Mouse (Mus musculus): ENCODE results near the gene Fgf23. TPM values are rescaled to one million over a fixed set of nuclear protein-coding genes. Genes with fewer than 3 reads are reported as not detected.

Gene Fgf23
- not detected in 2 replicates for polyA plus RNA-seq (2015; fragmentation: Nextera tagmentation; extraction: Ambion mirVana)

DNA sequence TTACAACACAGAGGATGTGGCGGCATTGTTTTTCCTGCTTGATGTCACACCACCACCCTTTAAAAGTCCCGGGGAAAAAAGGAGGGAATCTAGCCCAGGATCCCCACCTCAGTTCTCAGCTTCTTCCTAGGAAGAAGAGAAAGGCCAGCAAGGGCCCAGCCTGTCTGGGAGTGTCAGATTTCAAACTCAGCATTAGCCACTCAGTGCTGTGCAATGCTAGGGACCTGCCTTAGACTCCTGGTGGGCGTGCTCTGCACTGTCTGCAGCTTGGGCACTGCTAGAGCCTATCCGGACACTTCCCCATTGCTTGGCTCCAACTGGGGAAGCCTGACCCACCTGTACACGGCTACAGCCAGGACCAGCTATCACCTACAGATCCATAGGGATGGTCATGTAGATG, at the start of gene Fgf23:
TSS of gene Fgf23 (plus strand) at position 86 of the 400 bp plus-strand sequence.
- no peak within 1 kb of the TSS for H3K4me3 ChIP-seq (replicated peaks)
- peak; percentile 95 for ATAC-seq (replicated peaks; ENCODE audit: low FRiP score)
- H3K27me3 ChIP-seq = peaks cover 4% of the 10 kb centered on the region; the same call in 1 of the 2 replicates
- H3K9ac ChIP-seq = no peak within 1 kb of the TSS
- no peaks in the 10 kb centered on the region for H3K9me3 ChIP-seq (replicated peaks)
- H3K27ac ChIP-seq = no peak within 1 kb of the TSS
- H3K4me1 ChIP-seq = no peaks in the 10 kb centered on the region
- peak within 1 kb of the TSS; percentile 29 for H3K4me2 ChIP-seq
- H3K36me3 ChIP-seq = no peaks in the 10 kb centered on the region
- 11% methylated on average over 5 of the region's 5 CpGs for WGBS

DNA sequence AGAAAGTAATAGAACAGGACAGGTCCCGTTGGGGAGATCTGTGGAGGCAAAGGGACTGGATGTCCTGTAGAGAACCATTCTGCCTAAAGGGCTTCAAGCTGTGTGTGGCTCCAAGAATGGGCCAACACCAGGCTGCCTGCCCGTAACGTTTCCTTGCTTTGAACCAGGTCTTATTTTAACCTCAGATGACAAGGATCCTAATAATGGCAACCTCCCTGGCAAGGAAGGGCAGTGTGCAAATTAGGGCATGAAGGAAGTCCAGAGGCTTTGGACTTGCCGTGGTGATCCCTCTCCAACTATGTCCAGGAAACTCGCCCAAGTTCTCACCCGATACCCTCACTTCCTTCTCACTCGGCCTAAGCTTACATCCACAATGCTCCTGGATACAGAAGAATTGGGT, 47.9 kb upstream of the Fgf23 start:
- no peak overlapping the region for H3K27ac ChIP-seq
- no peaks in the 10 kb centered on the region for H3K9me3 ChIP-seq (replicated peaks)
- H3K9ac ChIP-seq = no peak overlapping the region
- H3K4me1 ChIP-seq = peaks cover 6% of the 10 kb centered on the region; the same call in 1 of the 2 replicates
- H3K27me3 ChIP-seq = peaks cover 45% of the 10 kb centered on the region
- H3K36me3 ChIP-seq = no peaks in the 10 kb centered on the region
- 74% methylated on average over 7 of the region's 7 CpGs for WGBS
- no peak overlapping the region for H3K4me2 ChIP-seq
- H3K4me3 ChIP-seq (replicated peaks) = no peak overlapping the region
- no peak for ATAC-seq (replicated peaks; ENCODE audit: low FRiP score)

DNA sequence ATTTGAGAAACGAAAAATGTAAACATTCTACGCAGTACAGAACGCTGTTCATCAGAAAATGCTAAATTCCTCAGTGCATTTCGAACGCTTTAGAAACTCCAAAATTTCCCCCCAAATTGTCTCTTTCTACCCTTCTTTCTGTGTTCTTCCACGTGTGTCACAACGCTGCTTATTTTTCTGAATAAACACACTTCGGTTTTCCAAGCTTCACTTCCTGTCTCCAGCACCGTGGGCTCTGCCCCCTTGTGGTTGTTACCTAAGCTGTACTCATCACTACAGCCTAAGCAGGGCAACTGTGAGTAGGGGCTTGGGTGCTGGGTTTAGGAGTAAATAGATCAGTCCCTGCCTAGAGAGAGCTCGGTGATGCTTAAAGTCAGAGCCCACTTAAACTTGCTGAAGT, 37.9 kb upstream of the Fgf23 start:
- ATAC-seq (replicated peaks; ENCODE audit: low FRiP score) = no peak
- H3K9ac ChIP-seq = no peak overlapping the region

DNA sequence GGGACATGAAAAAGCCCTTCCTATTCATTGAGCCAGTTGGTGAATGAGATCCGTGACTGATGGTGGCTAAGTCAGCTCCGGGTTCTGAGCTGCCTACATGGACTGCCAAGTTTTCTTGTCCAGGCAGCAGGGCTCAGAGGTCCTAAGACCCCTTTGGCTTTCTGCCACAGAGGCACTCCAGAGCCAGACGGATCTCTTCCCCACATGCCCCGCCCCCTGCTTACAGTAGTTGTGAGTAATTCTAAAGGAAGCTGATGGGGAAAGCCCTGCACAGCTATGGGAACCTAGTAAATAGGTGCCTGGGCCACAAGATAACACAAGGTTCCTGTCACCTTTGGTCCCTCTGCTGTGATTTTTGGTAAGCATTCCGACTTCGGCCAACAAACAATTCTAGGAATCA, 27.8 kb upstream of the Fgf23 start:
- 49% methylated on average over 6 of the region's 6 CpGs for WGBS
- H3K4me1 ChIP-seq = peaks cover 2% of the 10 kb centered on the region; the same call in 1 of the 2 replicates

More for the DNA sequence above, 37.9 kb upstream of the Fgf23 start:
- Histone ChIP-seq H3K36me3 (no peaks in the 10 kb centered on the region), H3K27ac (no peak overlapping the region), H3K9me3 (replicated peaks) (no peaks in the 10 kb centered on the region), H3K4me1 (0 out of 2 replicates have a peak, but pooled peaks cover 12% of the 10 kb centered on the region), H3K4me3 (replicated peaks) (peak overlapping the region; percentile 26; the same call in 1 of the 2 replicates), H3K27me3 (no peaks in the 10 kb centered on the region), H3K4me2 (peak overlapping the region; percentile 49)
- 38% methylated on average over 10 of the region's 10 CpGs for WGBS

DNA sequence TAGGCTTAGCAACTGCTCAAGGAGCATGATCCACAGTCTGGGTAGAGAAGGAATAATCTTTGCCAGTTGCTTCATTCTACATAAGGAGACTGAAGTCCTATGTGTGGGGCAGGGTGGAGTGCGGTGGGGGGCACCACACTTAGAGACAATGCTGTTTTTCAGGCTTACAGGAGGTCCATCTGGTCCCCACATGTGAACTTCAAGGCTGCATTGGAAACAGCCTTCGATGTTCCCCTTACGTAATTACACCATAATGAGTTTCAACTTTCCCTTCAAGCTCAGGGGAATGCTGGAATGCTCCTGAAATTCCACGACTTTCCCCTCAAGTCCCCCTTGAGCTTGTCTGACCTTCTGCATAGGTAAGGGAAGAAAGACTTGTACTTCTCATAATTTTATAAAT, 21.9 kb upstream of the Fgf23 start:
- Histone ChIP-seq H3K36me3 (no peaks in the 10 kb centered on the region), H3K27me3 (no peaks in the 10 kb centered on the region)
- ATAC-seq (replicated peaks; ENCODE audit: low FRiP score) = no peak

More for the DNA sequence above, 27.8 kb upstream of the Fgf23 start:
- H3K4me3 ChIP-seq (replicated peaks) = no peak overlapping the region
- H3K9me3 ChIP-seq (replicated peaks) = no peaks in the 10 kb centered on the region
- no peak overlapping the region for H3K4me2 ChIP-seq
- H3K9ac ChIP-seq = no peak overlapping the region
- no peak for ATAC-seq (replicated peaks; ENCODE audit: low FRiP score)
- no peaks in the 10 kb centered on the region for H3K36me3 ChIP-seq
- no peak overlapping the region for H3K27ac ChIP-seq
- H3K27me3 ChIP-seq = no peaks in the 10 kb centered on the region

DNA sequence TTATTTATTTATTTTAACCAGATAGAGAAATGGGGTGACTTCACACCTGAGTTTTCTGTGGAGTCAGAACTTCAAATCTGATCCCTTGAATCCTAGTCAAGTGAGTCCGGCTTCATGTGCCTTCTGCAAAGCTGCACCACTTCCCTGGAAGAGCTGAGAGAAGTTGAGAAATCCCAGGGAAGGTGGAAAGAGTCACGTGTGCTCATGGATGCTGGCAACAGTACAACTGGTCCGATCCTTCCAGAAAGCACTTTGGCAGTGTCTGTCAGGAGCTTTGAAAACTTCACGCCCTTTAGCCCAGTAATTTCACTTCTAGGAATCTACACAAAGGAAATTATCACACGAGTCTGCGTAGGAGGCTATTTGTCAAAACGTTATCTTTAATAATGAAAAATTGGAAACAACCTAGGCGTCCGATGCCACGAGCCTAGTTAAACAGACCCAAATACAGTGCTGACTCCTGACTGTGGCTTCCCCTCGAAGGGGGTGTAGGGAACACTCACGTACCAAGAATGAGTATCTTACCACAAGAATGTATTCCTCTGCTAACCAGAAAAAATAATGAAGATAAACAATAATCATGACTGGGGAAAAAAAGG, 15.6 kb upstream of the Fgf23 start:
- WGBS = 76% methylated on average over 12 of the region's 12 CpGs
- H3K4me3 ChIP-seq (replicated peaks) = no peak overlapping the region
- no peak overlapping the region for H3K27ac ChIP-seq
- H3K9ac ChIP-seq = no peak overlapping the region
- H3K4me1 ChIP-seq = no peaks in the 10 kb centered on the region
- no peak for ATAC-seq (replicated peaks; ENCODE audit: low FRiP score)
- H3K4me2 ChIP-seq = no peak overlapping the region
- H3K9me3 ChIP-seq (replicated peaks) = no peaks in the 10 kb centered on the region
- 0 out of 2 replicates have a peak, but pooled peaks cover 2% of the 10 kb centered on the region for H3K27me3 ChIP-seq
- H3K36me3 ChIP-seq = no peaks in the 10 kb centered on the region

More for the DNA sequence above, 21.9 kb upstream of the Fgf23 start:
- H3K4me1 ChIP-seq = no peaks in the 10 kb centered on the region
- H3K9ac ChIP-seq = no peak overlapping the region
- no peak overlapping the region for H3K4me2 ChIP-seq
- H3K9me3 ChIP-seq (replicated peaks) = no peaks in the 10 kb centered on the region
- 66% methylated on average over 4 of the region's 4 CpGs for WGBS
- no peak overlapping the region for H3K4me3 ChIP-seq (replicated peaks)
- H3K27ac ChIP-seq = no peak overlapping the region

DNA sequence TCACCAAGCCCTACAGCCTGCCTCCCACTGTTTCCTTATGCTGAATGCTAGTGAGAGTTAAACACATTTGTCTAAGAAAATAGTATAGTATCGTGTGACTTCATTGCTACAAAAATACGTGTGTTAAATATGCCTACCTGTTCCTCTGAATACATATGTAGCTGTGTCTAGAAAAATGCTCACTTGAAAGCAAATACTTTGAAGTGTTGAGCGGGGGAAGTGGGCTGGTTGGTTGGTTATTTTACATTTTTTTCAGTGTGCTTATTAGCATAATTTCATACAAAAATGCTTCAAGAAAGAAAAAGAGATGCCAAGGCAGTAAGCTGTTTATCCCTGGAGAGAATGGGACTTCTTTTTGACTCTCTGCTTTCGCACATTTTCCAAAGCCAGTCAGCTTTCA, 12.7 kb upstream of the Fgf23 start:
- WGBS = 87% methylated on average over 4 of the region's 4 CpGs
- Histone ChIP-seq H3K9me3 (replicated peaks) (no peaks in the 10 kb centered on the region), H3K4me3 (replicated peaks) (no peak overlapping the region), H3K4me1 (peaks cover 5% of the 10 kb centered on the region), H3K27ac (no peak overlapping the region), H3K36me3 (no peaks in the 10 kb centered on the region), H3K9ac (no peak overlapping the region), H3K27me3 (peaks cover 13% of the 10 kb centered on the region), H3K4me2 (no peak overlapping the region)
- ATAC-seq (replicated peaks; ENCODE audit: low FRiP score) = no peak

DNA sequence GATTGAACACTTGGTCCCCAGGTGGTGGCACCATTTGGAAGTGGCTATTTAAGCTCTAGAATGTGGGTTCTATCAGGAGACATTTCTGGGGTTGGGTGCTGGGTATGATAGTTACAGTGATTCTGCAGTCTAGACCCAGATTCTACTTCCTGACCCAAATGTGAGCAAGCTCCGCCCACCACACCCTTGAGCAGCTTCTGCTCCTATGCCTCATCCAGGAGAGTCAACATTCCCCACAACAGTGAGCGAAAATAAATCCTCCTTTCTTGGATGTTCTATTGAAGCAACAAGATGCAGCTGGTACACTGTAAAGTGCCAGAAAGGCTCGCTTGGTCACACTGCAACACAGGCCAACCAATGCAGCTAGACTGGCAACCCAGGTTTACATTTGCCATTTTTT, 8.8 kb upstream of the Fgf23 start:
- H3K27me3 ChIP-seq = peaks cover 13% of the 10 kb centered on the region
- no peaks in the 10 kb centered on the region for H3K9me3 ChIP-seq (replicated peaks)
- peaks cover 6% of the 10 kb centered on the region for H3K4me1 ChIP-seq
- H3K9ac ChIP-seq = no peak overlapping the region
- H3K36me3 ChIP-seq = no peaks in the 10 kb centered on the region
- 82% methylated on average over 3 of the region's 3 CpGs for WGBS
- H3K4me3 ChIP-seq (replicated peaks) = no peak overlapping the region
- H3K4me2 ChIP-seq = no peak overlapping the region
- no peak for ATAC-seq (replicated peaks; ENCODE audit: low FRiP score)
- H3K27ac ChIP-seq = no peak overlapping the region

DNA sequence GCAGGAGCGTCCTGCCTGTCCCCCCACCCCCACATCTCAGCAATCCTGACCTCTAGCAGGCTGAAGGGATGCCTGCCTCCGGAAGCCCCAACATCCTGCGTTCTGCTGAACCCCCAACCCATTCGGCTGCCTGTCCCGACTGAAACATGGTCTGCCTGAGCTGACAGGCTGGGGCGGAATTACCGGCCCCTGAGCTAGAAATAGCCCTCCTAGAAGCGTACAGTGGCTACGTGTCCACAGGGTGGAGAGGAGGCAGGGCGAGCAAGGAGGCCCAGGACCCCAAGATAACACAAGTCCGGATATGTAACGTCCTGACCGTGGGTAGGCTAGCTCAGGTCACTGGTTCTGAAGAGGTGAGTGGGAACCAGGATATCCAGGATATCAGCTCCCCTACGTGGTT, 7.9 kb upstream of the Fgf23 start:
- WGBS = 4% methylated on average over 14 of the region's 14 CpGs
- peak overlapping the region; percentile 45 for H3K4me2 ChIP-seq

DNA sequence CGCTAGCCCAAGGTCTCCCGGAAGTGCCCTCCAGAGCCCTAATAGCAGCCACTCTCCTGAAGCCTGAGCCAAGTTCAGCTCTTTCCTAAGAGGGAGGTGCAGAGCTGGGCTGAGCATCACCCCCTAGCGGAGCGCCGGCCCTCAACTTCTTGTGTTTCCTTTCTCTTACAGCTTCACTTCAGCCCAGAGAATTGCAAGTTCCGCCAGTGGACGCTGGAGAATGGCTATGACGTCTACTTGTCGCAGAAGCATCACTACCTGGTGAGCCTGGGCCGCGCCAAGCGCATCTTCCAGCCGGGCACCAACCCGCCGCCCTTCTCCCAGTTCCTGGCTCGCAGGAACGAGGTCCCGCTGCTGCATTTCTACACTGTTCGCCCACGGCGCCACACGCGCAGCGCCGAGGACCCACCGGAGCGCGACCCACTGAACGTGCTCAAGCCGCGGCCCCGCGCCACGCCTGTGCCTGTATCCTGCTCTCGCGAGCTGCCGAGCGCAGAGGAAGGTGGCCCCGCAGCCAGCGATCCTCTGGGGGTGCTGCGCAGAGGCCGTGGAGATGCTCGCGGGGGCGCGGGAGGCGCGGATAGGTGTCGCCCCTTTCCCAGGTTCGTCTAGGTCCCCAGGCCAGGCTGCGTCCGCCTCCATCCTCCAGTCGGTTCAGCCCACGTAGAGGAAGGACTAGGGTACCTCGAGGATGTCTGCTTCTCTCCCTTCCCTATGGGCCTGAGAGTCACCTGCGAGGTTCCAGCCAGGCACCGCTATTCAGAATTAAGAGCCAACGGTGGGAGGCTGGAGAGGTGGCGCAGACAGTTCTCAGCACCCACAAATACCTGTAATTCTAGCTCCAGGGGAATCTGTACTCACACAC, 7.4 kb downstream of the Fgf23 start:
- Histone ChIP-seq H3K27ac (no peak overlapping the region), H3K36me3 (no peaks in the 10 kb centered on the region), H3K9me3 (replicated peaks) (no peaks in the 10 kb centered on the region), H3K4me2 (peak overlapping the region; percentile 99), H3K9ac (peak overlapping the region; percentile 48), H3K4me1 (peaks cover 9% of the 10 kb centered on the region), H3K27me3 (peaks cover 42% of the 10 kb centered on the region), H3K4me3 (replicated peaks) (peak overlapping the region; percentile 58)
- 2% methylated on average over 59 of the region's 59 CpGs for WGBS
- peak; percentile 78 for ATAC-seq (replicated peaks; ENCODE audit: low FRiP score)

More for the DNA sequence above, 7.9 kb upstream of the Fgf23 start:
- ATAC-seq (replicated peaks; ENCODE audit: low FRiP score) = no peak; the same call in 1 of the 2 replicates
- no peak overlapping the region for H3K9ac ChIP-seq
- H3K27ac ChIP-seq = no peak overlapping the region
- H3K4me3 ChIP-seq (replicated peaks) = no peak overlapping the region; the same call in 1 of the 2 replicates
- no peaks in the 10 kb centered on the region for H3K36me3 ChIP-seq
- no peaks in the 10 kb centered on the region for H3K9me3 ChIP-seq (replicated peaks)
- peaks cover 6% of the 10 kb centered on the region for H3K4me1 ChIP-seq
- H3K27me3 ChIP-seq = peaks cover 13% of the 10 kb centered on the region

DNA sequence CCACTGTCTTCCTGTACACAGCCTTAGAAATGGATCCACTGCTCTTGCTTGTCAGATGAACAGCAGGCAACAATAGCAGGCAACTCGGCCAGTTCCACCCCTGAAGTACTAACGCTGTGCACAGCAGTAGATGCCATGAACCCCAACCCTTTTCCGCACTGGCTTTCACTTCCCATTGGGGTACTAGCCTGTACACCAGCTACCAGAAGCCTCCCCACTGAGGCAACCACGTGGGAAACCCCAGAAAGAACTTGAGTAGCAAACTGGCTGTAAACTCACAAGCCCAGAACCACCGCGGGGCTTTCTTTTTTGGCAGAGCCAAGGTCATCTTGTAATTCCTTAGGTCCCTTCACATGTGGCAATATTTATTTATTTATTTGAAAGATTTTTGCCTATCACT, 9.1 kb downstream of the Fgf23 start:
- Histone ChIP-seq H3K9ac (no peak overlapping the region), H3K27ac (no peak overlapping the region), H3K4me1 (peaks cover 9% of the 10 kb centered on the region), H3K4me2 (no peak overlapping the region), H3K36me3 (no peaks in the 10 kb centered on the region), H3K27me3 (peaks cover 37% of the 10 kb centered on the region), H3K4me3 (replicated peaks) (no peak overlapping the region), H3K9me3 (replicated peaks) (no peaks in the 10 kb centered on the region)
- 73% methylated on average over 6 of the region's 6 CpGs for WGBS
- no peak for ATAC-seq (replicated peaks; ENCODE audit: low FRiP score)

DNA sequence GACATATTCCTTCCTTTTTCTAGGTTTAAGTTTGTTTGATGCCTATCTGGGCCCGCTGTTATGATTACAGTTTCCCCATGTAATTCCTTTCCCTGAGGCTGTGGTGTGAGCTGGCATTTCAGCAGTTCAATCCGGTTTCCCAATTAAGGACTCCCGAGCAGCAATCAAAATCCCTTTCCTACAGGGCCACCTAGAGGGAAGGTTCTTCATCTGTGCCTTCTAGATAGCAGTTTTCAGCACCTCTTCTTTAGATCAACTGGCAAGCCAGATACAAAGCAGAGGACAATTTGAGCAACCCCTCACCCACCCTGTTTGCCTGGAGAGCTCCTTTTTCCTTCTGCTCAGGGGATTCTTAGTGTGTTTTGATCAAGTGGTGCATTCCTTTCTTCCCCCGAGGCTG, 14.0 kb downstream of the Fgf23 start:
- 62% methylated on average over 4 of the region's 4 CpGs for WGBS
- Histone ChIP-seq H3K4me1 (no peaks in the 10 kb centered on the region), H3K4me3 (replicated peaks) (no peak overlapping the region), H3K36me3 (peaks cover 34% of the 10 kb centered on the region), H3K9ac (no peak overlapping the region), H3K27me3 (peaks cover 8% of the 10 kb centered on the region), H3K4me2 (no peak overlapping the region), H3K9me3 (replicated peaks) (no peaks in the 10 kb centered on the region), H3K27ac (no peak overlapping the region)
- ATAC-seq (replicated peaks; ENCODE audit: low FRiP score) = no peak
